Mouse (Mus musculus): ENCODE measurements around the gene Lrrc7. TPM values are rescaled to one million over a fixed set of nuclear protein-coding genes. Genes with fewer than 3 reads are reported as not detected.

Lrrc7 gene
- polyA plus RNA-seq, 1 experiment from 2014 or later: 0.05 TPM

GRCm38 (mm10) chr3:158164452-158164851, 397.6 kb downstream of the Lrrc7 start:
- H3K4me2 ChIP-seq: no peak overlapping the region
- no peaks in the 10 kb centered on the region for H3K36me3 ChIP-seq (replicated peaks)
- no peaks in the 10 kb centered on the region for H3K4me1 ChIP-seq (replicated peaks)
- WGBS (ENCODE audit: insufficient replicate concordance): 70% methylated on average over 5 of the region's 5 CpGs
- H3K9me3 ChIP-seq (replicated peaks): no peaks in the 10 kb centered on the region
- H3K4me3 ChIP-seq (replicated peaks): no peak overlapping the region
- no peak for ATAC-seq (ENCODE audit: insufficient read depth)
- no peaks in the 10 kb centered on the region for H3K27me3 ChIP-seq
- H3K9ac ChIP-seq: no peak overlapping the region
- H3K27ac ChIP-seq (replicated peaks): no peak overlapping the region

- no peak for ATAC-seq (ENCODE audit: insufficient read depth)
- 59% methylated on average over 4 of the region's 4 CpGs for WGBS (ENCODE audit: insufficient replicate concordance)
- H3K4me2 ChIP-seq: no peak overlapping the region
Measured at GRCm38 (mm10) chr3:158163127-158163526, 398.9 kb downstream of the Lrrc7 start.

GRCm38 (mm10) chr3:158161924-158162490, 400.0 kb downstream of the Lrrc7 start:
- Histone ChIP-seq H3K4me1 (replicated peaks) (no peaks in the 10 kb centered on the region), H3K27ac (replicated peaks) (no peak overlapping the region), H3K9ac (no peak overlapping the region), H3K36me3 (replicated peaks) (no peaks in the 10 kb centered on the region), H3K9me3 (replicated peaks) (no peaks in the 10 kb centered on the region), H3K4me2 (no peak overlapping the region), H3K27me3 (no peaks in the 10 kb centered on the region), H3K4me3 (replicated peaks) (no peak overlapping the region)
- no peak for ATAC-seq (ENCODE audit: insufficient read depth)
- WGBS (ENCODE audit: insufficient replicate concordance): 59% methylated on average over 1 of the region's 1 CpGs

More at GRCm38 (mm10) chr3:158163127-158163526, 398.9 kb downstream of the Lrrc7 start:
- Histone ChIP-seq H3K36me3 (replicated peaks) (no peaks in the 10 kb centered on the region), H3K4me3 (replicated peaks) (no peak overlapping the region), H3K9me3 (replicated peaks) (no peaks in the 10 kb centered on the region), H3K9ac (no peak overlapping the region), H3K4me1 (replicated peaks) (no peaks in the 10 kb centered on the region), H3K27me3 (no peaks in the 10 kb centered on the region), H3K27ac (replicated peaks) (no peak overlapping the region)

DNA sequence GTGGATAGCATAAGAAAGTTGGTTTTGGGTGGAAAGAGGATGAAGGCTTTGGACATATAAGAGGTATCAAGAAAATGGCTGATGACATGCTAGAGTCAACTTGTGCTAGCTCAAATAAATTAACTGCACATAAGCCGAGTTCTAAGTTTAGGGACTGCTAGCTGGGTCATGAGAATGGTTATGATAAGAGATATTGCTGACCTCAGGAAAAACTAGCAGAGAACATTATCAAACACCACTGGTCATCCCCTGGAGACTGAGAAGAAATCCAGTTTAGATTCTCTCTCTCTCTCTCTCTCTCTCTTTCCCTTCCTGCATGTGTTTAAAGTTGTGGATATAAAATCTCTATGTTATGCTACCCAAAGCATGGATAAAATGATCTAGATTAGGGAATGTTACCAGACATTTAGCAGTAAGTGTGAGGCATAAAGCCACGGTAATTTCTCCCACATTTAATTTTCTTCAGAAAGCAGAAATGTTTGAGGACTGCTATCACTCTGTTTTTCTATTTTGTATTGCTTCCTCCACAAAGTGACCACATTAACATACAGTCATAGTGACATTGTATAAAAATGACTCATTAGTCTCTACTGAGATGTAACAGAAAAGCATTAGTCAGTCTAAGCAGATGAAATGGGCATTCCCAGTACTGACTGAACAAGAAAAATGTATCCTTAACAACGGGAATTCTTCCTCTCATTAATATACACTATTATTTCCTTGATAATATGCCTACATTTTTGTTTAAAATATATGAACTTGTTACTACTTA, 406.3 kb downstream of the Lrrc7 start:
- H3K4me1 ChIP-seq (replicated peaks): no peaks in the 10 kb centered on the region
- no peak overlapping the region for H3K27ac ChIP-seq (replicated peaks)
- H3K9ac ChIP-seq: no peak overlapping the region
- no peak overlapping the region for H3K4me3 ChIP-seq (replicated peaks)
- 41% methylated on average over 3 of the region's 3 CpGs for WGBS (ENCODE audit: insufficient replicate concordance)
- ATAC-seq (ENCODE audit: insufficient read depth): no peak
- H3K27me3 ChIP-seq: no peaks in the 10 kb centered on the region
- no peaks in the 10 kb centered on the region for H3K36me3 ChIP-seq (replicated peaks)
- no peak overlapping the region for H3K4me2 ChIP-seq
- H3K9me3 ChIP-seq (replicated peaks): no peaks in the 10 kb centered on the region

- Histone ChIP-seq H3K27me3 (no peaks in the 10 kb centered on the region), H3K36me3 (replicated peaks) (no peaks in the 10 kb centered on the region), H3K9me3 (replicated peaks) (no peaks in the 10 kb centered on the region), H3K4me1 (replicated peaks) (no peaks in the 10 kb centered on the region), H3K9ac (no peak overlapping the region), H3K4me2 (no peak overlapping the region), H3K27ac (replicated peaks) (no peak overlapping the region), H3K4me3 (replicated peaks) (no peak overlapping the region)
- ATAC-seq (ENCODE audit: insufficient read depth): no peak
- WGBS (ENCODE audit: insufficient replicate concordance): 71% methylated on average over 3 of the region's 3 CpGs
Measured at GRCm38 (mm10) chr3:158154134-158154533, 407.9 kb downstream of the Lrrc7 start.

GRCm38 (mm10) chr3:158148998-158149397, 413.0 kb downstream of the Lrrc7 start:
- 67% methylated on average over 1 of the region's 1 CpGs for WGBS (ENCODE audit: insufficient replicate concordance)
- no peak for ATAC-seq (ENCODE audit: insufficient read depth)

GRCm38 (mm10) chr3:158140629-158141028, 421.4 kb downstream of the Lrrc7 start:
- H3K27me3 ChIP-seq: no peaks in the 10 kb centered on the region
- no peak for ATAC-seq (ENCODE audit: insufficient read depth)
- no peaks in the 10 kb centered on the region for H3K9me3 ChIP-seq (replicated peaks)
- H3K27ac ChIP-seq (replicated peaks): no peak overlapping the region
- no peak overlapping the region for H3K9ac ChIP-seq
- no peaks in the 10 kb centered on the region for H3K4me1 ChIP-seq (replicated peaks)
- H3K36me3 ChIP-seq (replicated peaks): no peaks in the 10 kb centered on the region
- WGBS (ENCODE audit: insufficient replicate concordance): 20% methylated on average over 1 of the region's 1 CpGs
- no peak overlapping the region for H3K4me2 ChIP-seq
- no peak overlapping the region for H3K4me3 ChIP-seq (replicated peaks)

More at GRCm38 (mm10) chr3:158148998-158149397, 413.0 kb downstream of the Lrrc7 start:
- Histone ChIP-seq H3K4me1 (replicated peaks) (no peaks in the 10 kb centered on the region), H3K9ac (no peak overlapping the region), H3K27me3 (no peaks in the 10 kb centered on the region), H3K4me3 (replicated peaks) (no peak overlapping the region), H3K4me2 (no peak overlapping the region), H3K27ac (replicated peaks) (no peak overlapping the region), H3K9me3 (replicated peaks) (no peaks in the 10 kb centered on the region), H3K36me3 (replicated peaks) (no peaks in the 10 kb centered on the region)

DNA sequence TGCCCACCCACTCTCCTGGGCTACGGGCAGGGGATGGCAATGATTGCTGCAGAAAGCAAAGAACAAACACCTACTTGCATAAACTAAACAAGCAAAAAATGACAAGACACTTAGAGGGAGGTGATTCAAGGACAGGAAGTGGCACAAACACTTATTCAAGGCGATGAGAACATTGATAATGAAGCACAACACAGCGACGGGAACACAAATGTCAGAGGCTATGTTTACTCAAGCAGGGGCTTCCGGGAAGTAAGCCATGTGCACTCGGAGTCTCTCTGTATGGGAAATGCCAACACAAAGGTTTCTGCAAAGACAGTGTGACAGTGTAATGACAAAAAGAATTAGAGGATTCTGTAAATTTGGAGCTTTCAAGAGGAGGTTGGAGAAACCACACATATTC, 424.2 kb downstream of the Lrrc7 start:
- Histone ChIP-seq H3K4me3 (replicated peaks) (no peak overlapping the region), H3K4me2 (no peak overlapping the region), H3K27me3 (no peaks in the 10 kb centered on the region), H3K4me1 (replicated peaks) (no peaks in the 10 kb centered on the region), H3K9ac (no peak overlapping the region), H3K36me3 (replicated peaks) (no peaks in the 10 kb centered on the region), H3K27ac (replicated peaks) (no peak overlapping the region), H3K9me3 (replicated peaks) (no peaks in the 10 kb centered on the region)
- ATAC-seq (ENCODE audit: insufficient read depth): no peak
- 32% methylated on average over 6 of the region's 6 CpGs for WGBS (ENCODE audit: insufficient replicate concordance)

GRCm38 (mm10) chr3:158131672-158132071, 430.3 kb downstream of the Lrrc7 start:
- 50% methylated on average over 4 of the region's 4 CpGs for WGBS (ENCODE audit: insufficient replicate concordance)
- no peak for ATAC-seq (ENCODE audit: insufficient read depth)
- H3K27ac ChIP-seq (replicated peaks): no peak overlapping the region

GRCm38 (mm10) chr3:158131233-158131632, 430.8 kb downstream of the Lrrc7 start:
- no peak overlapping the region for H3K9ac ChIP-seq
- no peak overlapping the region for H3K27ac ChIP-seq (replicated peaks)
- no peak overlapping the region for H3K4me2 ChIP-seq
- H3K4me1 ChIP-seq (replicated peaks): no peaks in the 10 kb centered on the region
- ATAC-seq (ENCODE audit: insufficient read depth): no peak
- H3K27me3 ChIP-seq: no peaks in the 10 kb centered on the region
- no peak overlapping the region for H3K4me3 ChIP-seq (replicated peaks)
- H3K36me3 ChIP-seq (replicated peaks): no peaks in the 10 kb centered on the region
- no peaks in the 10 kb centered on the region for H3K9me3 ChIP-seq (replicated peaks)

More at GRCm38 (mm10) chr3:158131672-158132071, 430.3 kb downstream of the Lrrc7 start:
- Histone ChIP-seq H3K4me2 (no peak overlapping the region), H3K27me3 (no peaks in the 10 kb centered on the region), H3K36me3 (replicated peaks) (no peaks in the 10 kb centered on the region), H3K4me3 (replicated peaks) (no peak overlapping the region), H3K9me3 (replicated peaks) (no peaks in the 10 kb centered on the region), H3K4me1 (replicated peaks) (no peaks in the 10 kb centered on the region), H3K9ac (no peak overlapping the region)

- Histone ChIP-seq H3K27ac (replicated peaks) (no peak overlapping the region), H3K4me1 (replicated peaks) (no peaks in the 10 kb centered on the region), H3K4me3 (replicated peaks) (no peak overlapping the region), H3K36me3 (replicated peaks) (no peaks in the 10 kb centered on the region), H3K9me3 (replicated peaks) (no peaks in the 10 kb centered on the region), H3K9ac (no peak overlapping the region), H3K27me3 (no peaks in the 10 kb centered on the region), H3K4me2 (no peak overlapping the region)
- 37% methylated on average over 3 of the region's 3 CpGs for whole genome bisulfite sequencing (ENCODE audit: insufficient replicate concordance)
- no peak for ATAC-seq (ENCODE audit: insufficient read depth)
Measured at GRCm38 (mm10) chr3:158122899-158123298, 439.1 kb downstream of the Lrrc7 start.
